Mouse (Mus musculus): ENCODE results near the gene Olfr821. TPM values are rescaled to one million over a fixed set of nuclear protein-coding genes. Genes with fewer than 3 reads are reported as not detected.

Olfr821 gene
- total and polyA plus RNA-seq, 2 experiments from 2014 or later: not detected

- Histone ChIP-seq H3K36me3 (ENCODE audit: insufficient read depth, low read length) (no peaks in the 10 kb centered on the region), H3K4me1 (ENCODE audit: insufficient read depth, low read length) (no peaks in the 10 kb centered on the region), H3K9me3 (ENCODE audit: low read length) (no peaks in the 10 kb centered on the region), H3K27me3 (ENCODE audit: insufficient read depth, low read length) (no peaks in the 10 kb centered on the region), H3K4me2 (ENCODE audit: low read depth, low read length, poor library complexity, severe bottlenecking) (no peak overlapping the region), H3K4me3 (ENCODE audit: low read depth, low read length) (no peak overlapping the region), H3K9ac (replicated peaks; ENCODE audit: low read length, poor library complexity, severe bottlenecking) (no peak overlapping the region), H3K27ac (ENCODE audit: low read depth, low read length) (no peak overlapping the region)
- TF ChIP-seq CTCF (IDR thresholded peaks at IDR 0.05): no peak
- WGBS: 69% methylated on average over 6 of the region's 6 CpGs
- DNase-seq (ENCODE audit: low spot score) (no peak), ATAC-seq (ENCODE audit: low FRiP score) (no peak)
Measured at GRCm38 (mm10) chr10:130037096-130037495, 6.9 kb downstream of the Olfr821 start.

GRCm38 (mm10) chr10:130070910-130071309 is 40.8 kb downstream of the Olfr821 start, which contains the start of gene Olfr822:
Gene Olfr822, plus strand, starts transcription at chr10:130071210.
- H3K27me3 ChIP-seq (ENCODE audit: insufficient read depth, low read length): no peaks in the 10 kb centered on the region
- no peaks in the 10 kb centered on the region for H3K9me3 ChIP-seq (ENCODE audit: low read length)
- DNase-seq (ENCODE audit: low spot score) (no peak), ATAC-seq (ENCODE audit: low FRiP score) (no peak)
- H3K4me3 ChIP-seq (ENCODE audit: low read depth, low read length): no peak within 1 kb of the TSS
- no peak within 1 kb of the TSS for H3K9ac ChIP-seq (replicated peaks; ENCODE audit: low read length, poor library complexity, severe bottlenecking)
- H3K4me1 ChIP-seq (ENCODE audit: insufficient read depth, low read length): no peaks in the 10 kb centered on the region
- TF ChIP-seq CTCF (IDR thresholded peaks at IDR 0.05): no peak
- H3K4me2 ChIP-seq (ENCODE audit: low read depth, low read length, poor library complexity, severe bottlenecking): no peak within 1 kb of the TSS
- no peak within 1 kb of the TSS for H3K27ac ChIP-seq (ENCODE audit: low read depth, low read length)
- H3K36me3 ChIP-seq (ENCODE audit: insufficient read depth, low read length): no peaks in the 10 kb centered on the region

Other genes with a start within 250 kb of the Olfr821 start
- not detected in 2 replicates for gene Olfr810, start 235.4 kb upstream of the Olfr821 start, total RNA-seq (2014; rRNA removed)
- gene Olfr810, start 235.4 kb upstream of the Olfr821 start, polyA plus RNA-seq (2015; fragmentation: Nextera tagmentation; extraction: Ambion mirVana): not detected in 2 replicates
- not detected in 2 replicates for gene Olfr811, start 226.0 kb upstream of the Olfr821 start, total RNA-seq (2014; rRNA removed)
- not detected in 2 replicates for gene Olfr811, start 226.0 kb upstream of the Olfr821 start, polyA plus RNA-seq (2015; fragmentation: Nextera tagmentation; extraction: Ambion mirVana)
- not detected in 2 replicates for gene Olfr812, start 184.3 kb upstream of the Olfr821 start, total RNA-seq (2014; rRNA removed)
- gene Olfr812, start 184.3 kb upstream of the Olfr821 start, polyA plus RNA-seq (2015; fragmentation: Nextera tagmentation; extraction: Ambion mirVana): not detected in 2 replicates
- not detected in 2 replicates for gene Olfr813, start 175.0 kb upstream of the Olfr821 start, total RNA-seq (2014; rRNA removed)
- gene Olfr813, start 175.0 kb upstream of the Olfr821 start, polyA plus RNA-seq (2015; fragmentation: Nextera tagmentation; extraction: Ambion mirVana): not detected in 2 replicates
- not detected in 2 replicates for gene Olfr814, start 150.5 kb upstream of the Olfr821 start, total RNA-seq (2014; rRNA removed)
- not detected in 2 replicates for gene Olfr814, start 150.5 kb upstream of the Olfr821 start, polyA plus RNA-seq (2015; fragmentation: Nextera tagmentation; extraction: Ambion mirVana)
- not detected in 2 replicates for gene Olfr815, start 124.5 kb upstream of the Olfr821 start, total RNA-seq (2014; rRNA removed)
- gene Olfr815, start 124.5 kb upstream of the Olfr821 start, polyA plus RNA-seq (2015; fragmentation: Nextera tagmentation; extraction: Ambion mirVana): not detected in 2 replicates
- not detected in 2 replicates for gene Olfr816, start 114.8 kb upstream of the Olfr821 start, total RNA-seq (2014; rRNA removed)
- gene Olfr816, start 114.8 kb upstream of the Olfr821 start, polyA plus RNA-seq (2015; fragmentation: Nextera tagmentation; extraction: Ambion mirVana): not detected in 2 replicates
- not detected in 2 replicates for gene Olfr818, start 81.2 kb upstream of the Olfr821 start, total RNA-seq (2014; rRNA removed)
- gene Olfr818, start 81.2 kb upstream of the Olfr821 start, polyA plus RNA-seq (2015; fragmentation: Nextera tagmentation; extraction: Ambion mirVana): not detected in 2 replicates
- gene Olfr819, start 63.1 kb upstream of the Olfr821 start, total RNA-seq (2014; rRNA removed): not detected in 2 replicates
- not detected in 2 replicates for gene Olfr819, start 63.1 kb upstream of the Olfr821 start, polyA plus RNA-seq (2015; fragmentation: Nextera tagmentation; extraction: Ambion mirVana)
- gene Olfr247, start 54.2 kb upstream of the Olfr821 start, total RNA-seq (2014; rRNA removed): not detected in 2 replicates
- not detected in 2 replicates for gene Olfr247, start 54.2 kb upstream of the Olfr821 start, polyA plus RNA-seq (2015; fragmentation: Nextera tagmentation; extraction: Ambion mirVana)
- gene Gm10310, start 45.3 kb upstream of the Olfr821 start, total RNA-seq (2014; rRNA removed): not detected in 2 replicates
- gene Gm10310, start 45.3 kb upstream of the Olfr821 start, polyA plus RNA-seq (2015; fragmentation: Nextera tagmentation; extraction: Ambion mirVana): not detected in 2 replicates
- not detected in 2 replicates for gene Olfr820, start 17.7 kb upstream of the Olfr821 start, total RNA-seq (2014; rRNA removed)
- not detected in 2 replicates for gene Olfr820, start 17.7 kb upstream of the Olfr821 start, polyA plus RNA-seq (2015; fragmentation: Nextera tagmentation; extraction: Ambion mirVana)
- not detected in 2 replicates for gene Olfr822, start 40.9 kb downstream of the Olfr821 start, total RNA-seq (2014; rRNA removed)
- not detected in 2 replicates for gene Olfr822, start 40.9 kb downstream of the Olfr821 start, polyA plus RNA-seq (2015; fragmentation: Nextera tagmentation; extraction: Ambion mirVana)
- gene Olfr823, start 85.0 kb downstream of the Olfr821 start, total RNA-seq (2014; rRNA removed): not detected in 2 replicates
- not detected in 2 replicates for gene Olfr823, start 85.0 kb downstream of the Olfr821 start, polyA plus RNA-seq (2015; fragmentation: Nextera tagmentation; extraction: Ambion mirVana)
- not detected in 2 replicates for gene Olfr824, start 99.7 kb downstream of the Olfr821 start, total RNA-seq (2014; rRNA removed)
- gene Olfr824, start 99.7 kb downstream of the Olfr821 start, polyA plus RNA-seq (2015; fragmentation: Nextera tagmentation; extraction: Ambion mirVana): not detected in 2 replicates
- gene Olfr825, start 136.4 kb downstream of the Olfr821 start, total RNA-seq (2014; rRNA removed): not detected in 2 replicates
- gene Olfr825, start 136.4 kb downstream of the Olfr821 start, polyA plus RNA-seq (2015; fragmentation: Nextera tagmentation; extraction: Ambion mirVana): not detected in 2 replicates
- not detected in 2 replicates for gene Olfr826, start 153.8 kb downstream of the Olfr821 start, total RNA-seq (2014; rRNA removed)
- not detected in 2 replicates for gene Olfr826, start 153.8 kb downstream of the Olfr821 start, polyA plus RNA-seq (2015; fragmentation: Nextera tagmentation; extraction: Ambion mirVana)
- gene Olfr827, start 184.1 kb downstream of the Olfr821 start, total RNA-seq (2014; rRNA removed): not detected in 2 replicates
- not detected in 2 replicates for gene Olfr827, start 184.1 kb downstream of the Olfr821 start, polyA plus RNA-seq (2015; fragmentation: Nextera tagmentation; extraction: Ambion mirVana)
- gene Neurod4, start 249.9 kb downstream of the Olfr821 start, total RNA-seq (2014; rRNA removed): 0.47 and 0.77 TPM in 2 replicates
- 0.12 and 0.52 TPM in 2 replicates for gene Neurod4, start 249.9 kb downstream of the Olfr821 start, polyA plus RNA-seq (2015; fragmentation: Nextera tagmentation; extraction: Ambion mirVana)